Mouse (Mus musculus) right cerebral cortex, adult 18-20 months (tissue): Measurements from ENCODE around the gene March5.
"Not testable (repeated sequence)": the region's sequence is repeated elsewhere in the genome, so short reads cannot be mapped to it uniquely, and the experiment has no call there.

Experiments
- DNase-seq: peaks from one replicate; pipeline ENCODE4 v3.0.0; 2022; ENCODE audit warnings: mixed read lengths

Gene March5

GRCm38 (mm10) chr19:37209467-37210128 lies 2.3 kb downstream of the March5 start:
- DNase-seq = no peak

- no peak for DNase-seq
Observed at GRCm38 (mm10) chr19:37210457-37210856, 3.1 kb downstream of the March5 start.

GRCm38 (mm10) chr19:37211416-37211815 lies 4.1 kb downstream of the March5 start:
- DNase-seq = no peak

- DNase-seq = no peak
Observed at GRCm38 (mm10) chr19:37214711-37215110, 7.4 kb downstream of the March5 start.

GRCm38 (mm10) chr19:37225197-37225862 lies 18.0 kb downstream of the March5 start:
- no peak for DNase-seq

GRCm38 (mm10) chr19:37232598-37232997 lies 25.3 kb downstream of the March5 start:
- not testable (repeated sequence) for DNase-seq

GRCm38 (mm10) chr19:37233561-37234539 lies 26.5 kb downstream of the March5 start:
- DNase-seq = no peak

- DNase-seq = no peak
Observed at GRCm38 (mm10) chr19:37235818-37236217, 28.5 kb downstream of the March5 start.

- DNase-seq = no peak
Observed at GRCm38 (mm10) chr19:37237306-37237705, 30.0 kb downstream of the March5 start.

- DNase-seq = no peak
Observed at GRCm38 (mm10) chr19:37237712-37238437, 30.5 kb downstream of the March5 start.

GRCm38 (mm10) chr19:37238651-37239050 lies 31.3 kb downstream of the March5 start:
- DNase-seq = peak; percentile 43

GRCm38 (mm10) chr19:37239096-37239495 lies 31.8 kb downstream of the March5 start:
- DNase-seq = no peak

- DNase-seq = no peak
Observed at GRCm38 (mm10) chr19:37241201-37241600, 33.9 kb downstream of the March5 start.

GRCm38 (mm10) chr19:37242707-37243106 lies 35.4 kb downstream of the March5 start:
- no peak for DNase-seq

GRCm38 (mm10) chr19:37246859-37247258 lies 39.5 kb downstream of the March5 start:
- no peak for DNase-seq

GRCm38 (mm10) chr19:37248199-37248598 lies 40.9 kb downstream of the March5 start:
- no peak for DNase-seq

GRCm38 (mm10) chr19:37252104-37252503 lies 44.8 kb downstream of the March5 start:
- no peak for DNase-seq

GRCm38 (mm10) chr19:37255321-37255720 lies 48.0 kb downstream of the March5 start:
- DNase-seq = peak; percentile 94

- DNase-seq = no peak
Observed at GRCm38 (mm10) chr19:37262389-37262788, 55.0 kb downstream of the March5 start.

GRCm38 (mm10) chr19:37263566-37263942 lies 56.2 kb downstream of the March5 start:
- DNase-seq = no peak

- no peak for DNase-seq
Observed at GRCm38 (mm10) chr19:37263943-37264897, 56.9 kb downstream of the March5 start.
